Mouse (Mus musculus): Measurements from ENCODE around the gene Grn. TPM values are rescaled to one million over a fixed set of nuclear protein-coding genes. Genes with fewer than 3 reads are reported as not detected.

Gene Grn
- polyA plus RNA-seq, 1 experiment, result 79.1 TPM

DNA sequence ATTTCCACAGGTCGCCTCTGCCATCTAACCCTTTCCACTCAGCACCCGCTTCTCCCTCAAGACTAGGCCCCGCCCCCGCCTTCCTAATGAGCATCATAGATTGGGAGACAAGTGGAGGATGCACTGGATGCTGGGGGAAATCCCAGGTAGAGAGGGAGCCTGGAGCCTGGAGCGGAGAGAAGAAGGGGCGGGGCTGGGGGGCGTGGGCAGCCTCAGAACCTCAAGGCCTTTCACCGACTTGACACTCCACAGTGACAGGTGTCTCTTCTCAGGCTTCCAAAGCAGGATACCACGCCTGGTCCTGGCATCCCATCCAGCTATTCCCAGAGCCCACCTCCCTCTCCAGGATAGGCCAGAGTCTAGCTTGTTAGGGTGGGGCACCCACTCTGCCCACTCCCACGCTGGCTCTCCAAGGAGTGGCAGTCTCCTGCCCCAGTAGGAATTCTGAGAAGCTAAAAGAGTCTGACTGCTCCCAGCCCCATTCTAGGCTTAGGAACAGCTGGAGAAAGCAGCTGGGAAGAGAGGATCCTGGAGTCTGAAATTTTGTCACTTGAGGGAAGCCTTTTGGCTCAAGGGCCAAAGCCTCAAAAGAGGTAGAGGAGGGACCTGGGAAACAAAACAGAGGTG lies 15.3 kb downstream of the Grn start:
- Histone ChIP-seq H3K36me3 (ENCODE audit: control insufficient read depth, insufficient read depth) (no peaks in the 10 kb centered on the region), H3K79me3 (ENCODE audit: low read depth) (no peaks in the 10 kb centered on the region), H3K79me2 (ENCODE audit: control insufficient read depth, insufficient read depth) (no peaks in the 10 kb centered on the region), H3K4me3 (ENCODE audit: insufficient read depth, poor library complexity, severe bottlenecking) (no peak overlapping the region), H3ac (ENCODE audit: control insufficient read depth, insufficient read length, low read depth) (no peak overlapping the region), H3K27me3 (ENCODE audit: control insufficient read depth, insufficient read depth, insufficient read length) (peaks cover 22% of the 10 kb centered on the region)
- TF ChIP-seq USF1 (IDR thresholded peaks at IDR 0.05; ENCODE audit: low read depth), result no peak
- peak; percentile 25 for TF ChIP-seq MYOD1 (IDR thresholded peaks at IDR 0.05; ENCODE audit: control insufficient read depth, insufficient read length, low read depth)

DNA sequence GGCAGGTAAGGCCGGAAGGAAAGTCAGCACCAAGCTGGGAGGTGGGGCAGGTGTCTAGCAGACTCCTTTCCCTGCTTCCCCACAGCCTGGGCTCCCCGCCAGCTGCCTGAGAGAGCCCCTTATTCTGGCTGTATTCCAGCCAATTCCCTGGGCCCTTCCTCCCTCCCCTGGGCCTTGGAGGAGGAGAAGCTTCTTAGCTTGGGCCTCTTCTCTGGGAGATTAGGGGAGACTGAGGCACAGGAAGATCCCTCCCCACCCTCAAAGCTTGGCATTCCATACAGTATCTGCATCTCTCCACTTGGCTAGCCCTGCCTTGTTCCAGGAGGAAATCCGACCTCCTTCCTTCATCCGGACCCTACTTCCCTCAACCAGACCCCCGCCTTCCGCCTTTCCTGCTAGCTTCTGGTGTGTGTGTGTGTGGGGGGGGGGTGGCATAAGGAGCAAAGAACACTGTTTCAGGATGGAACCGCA lies 15.8 kb downstream of the Grn start:
- no peak overlapping the region for H3ac ChIP-seq (ENCODE audit: control insufficient read depth, insufficient read length, low read depth)
- TF ChIP-seq CTCF (IDR thresholded peaks at IDR 0.05; ENCODE audit: control insufficient read depth, insufficient read depth, insufficient read length) (no peak), FOSL1 (IDR thresholded peaks at IDR 0.05; ENCODE audit: insufficient read depth, low read length, poor library complexity, severe bottlenecking) (no peak), USF1 (IDR thresholded peaks at IDR 0.05; ENCODE audit: low read depth) (no peak), CEBPB (IDR thresholded peaks at IDR 0.05; ENCODE audit: low read depth) (no peak), MAX (IDR thresholded peaks at IDR 0.05) (no peak), MYOD1 (IDR thresholded peaks at IDR 0.05; ENCODE audit: control insufficient read depth, insufficient read length, low read depth) (no peak), MYOG (IDR thresholded peaks at IDR 0.05; ENCODE audit: control insufficient read depth, extremely low read depth, insufficient read length) (no peak)
- peaks cover 26% of the 10 kb centered on the region for H3K27me3 ChIP-seq (ENCODE audit: control insufficient read depth, insufficient read depth, insufficient read length)
- no peaks in the 10 kb centered on the region for H3K36me3 ChIP-seq (ENCODE audit: control insufficient read depth, insufficient read depth)
- H3K79me3 ChIP-seq (ENCODE audit: low read depth), result no peaks in the 10 kb centered on the region
- no peak overlapping the region for H3K4me3 ChIP-seq (ENCODE audit: insufficient read depth, poor library complexity, severe bottlenecking)
- no peaks in the 10 kb centered on the region for H3K79me2 ChIP-seq (ENCODE audit: control insufficient read depth, insufficient read depth)

GRCm38 (mm10) chr11:102446581-102447461 lies 16.7 kb downstream of the Grn start:
- H3K4me3 ChIP-seq (ENCODE audit: insufficient read depth, poor library complexity, severe bottlenecking), result peak overlapping the region; percentile 46
- H3ac ChIP-seq (ENCODE audit: control insufficient read depth, insufficient read length, low read depth), result peak overlapping the region; percentile 89
- H3K79me3 ChIP-seq (ENCODE audit: low read depth), result no peaks in the 10 kb centered on the region
- TF ChIP-seq MYOD1 (IDR thresholded peaks at IDR 0.05; ENCODE audit: control insufficient read depth, insufficient read length, low read depth), result peak; percentile 44
- no peak for TF ChIP-seq MAX (IDR thresholded peaks at IDR 0.05)
- H3K27me3 ChIP-seq (ENCODE audit: control insufficient read depth, insufficient read depth, insufficient read length), result peaks cover 26% of the 10 kb centered on the region
- H3K79me2 ChIP-seq (ENCODE audit: control insufficient read depth, insufficient read depth), result no peaks in the 10 kb centered on the region
- no peaks in the 10 kb centered on the region for H3K36me3 ChIP-seq (ENCODE audit: control insufficient read depth, insufficient read depth)

DNA sequence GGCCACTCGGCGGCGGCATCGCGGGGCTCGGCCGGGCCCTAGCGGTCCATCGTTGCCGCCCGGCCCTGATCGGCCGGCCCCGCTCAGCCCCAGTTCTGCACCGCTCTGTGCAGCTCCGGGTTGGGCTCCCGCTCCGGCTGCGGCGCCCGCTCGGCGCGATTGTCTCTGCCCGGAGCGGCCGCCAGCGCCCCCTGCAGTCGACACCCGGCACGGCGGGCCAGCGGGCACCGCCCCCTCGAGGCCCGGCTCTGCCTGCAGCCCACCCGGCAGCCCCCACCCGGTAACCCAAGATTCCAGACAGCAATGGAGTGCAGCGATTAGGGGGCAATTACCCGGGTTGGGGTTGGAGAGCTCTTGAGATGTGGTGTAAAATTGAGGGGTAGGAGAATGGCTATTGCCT lies 17.4 kb downstream of the Grn start, which contains the start of gene Fam171a2:
Gene Fam171a2, minus strand, starts transcription at position 186 of the 400 bp plus-strand sequence.
- Histone ChIP-seq H3K27me3 (ENCODE audit: control insufficient read depth, insufficient read depth, insufficient read length) (peaks cover 32% of the 10 kb centered on the region), H3K79me3 (ENCODE audit: low read depth) (no peaks in the 10 kb centered on the region)

GRCm38 (mm10) chr11:102448327-102448726 lies 18.2 kb downstream of the Grn start:
- Histone ChIP-seq H3K27me3 (ENCODE audit: control insufficient read depth, insufficient read depth, insufficient read length) (peaks cover 35% of the 10 kb centered on the region), H3ac (ENCODE audit: control insufficient read depth, insufficient read length, low read depth) (no peak overlapping the region), H3K4me3 (ENCODE audit: insufficient read depth, poor library complexity, severe bottlenecking) (no peak overlapping the region), H3K36me3 (ENCODE audit: control insufficient read depth, insufficient read depth) (no peaks in the 10 kb centered on the region), H3K79me2 (ENCODE audit: control insufficient read depth, insufficient read depth) (no peaks in the 10 kb centered on the region), H3K79me3 (ENCODE audit: low read depth) (no peaks in the 10 kb centered on the region)
- TF ChIP-seq USF1 (IDR thresholded peaks at IDR 0.05; ENCODE audit: low read depth) (no peak), FOSL1 (IDR thresholded peaks at IDR 0.05; ENCODE audit: insufficient read depth, low read length, poor library complexity, severe bottlenecking) (no peak), MYOG (IDR thresholded peaks at IDR 0.05; ENCODE audit: control insufficient read depth, extremely low read depth, insufficient read length) (no peak), CEBPB (IDR thresholded peaks at IDR 0.05; ENCODE audit: low read depth) (no peak), MAX (IDR thresholded peaks at IDR 0.05) (no peak), CTCF (IDR thresholded peaks at IDR 0.05; ENCODE audit: control insufficient read depth, insufficient read depth, insufficient read length) (no peak), MYOD1 (IDR thresholded peaks at IDR 0.05; ENCODE audit: control insufficient read depth, insufficient read length, low read depth) (no peak)

More for the DNA sequence above, 17.4 kb downstream of the Grn start, which contains the start of gene Fam171a2:
- Histone ChIP-seq H3K79me2 (ENCODE audit: control insufficient read depth, insufficient read depth) (no peaks in the 10 kb centered on the region), H3ac (ENCODE audit: control insufficient read depth, insufficient read length, low read depth) (peak within 1 kb of the TSS; percentile 89), H3K36me3 (ENCODE audit: control insufficient read depth, insufficient read depth) (no peaks in the 10 kb centered on the region), H3K4me3 (ENCODE audit: insufficient read depth, poor library complexity, severe bottlenecking) (peak within 1 kb of the TSS; percentile 46)
- no peak for TF ChIP-seq MAX (IDR thresholded peaks at IDR 0.05)
- no peak for TF ChIP-seq MYOG (IDR thresholded peaks at IDR 0.05; ENCODE audit: control insufficient read depth, extremely low read depth, insufficient read length)
- peak; percentile 97 for TF ChIP-seq CTCF (IDR thresholded peaks at IDR 0.05; ENCODE audit: control insufficient read depth, insufficient read depth, insufficient read length)
- no peak for TF ChIP-seq FOSL1 (IDR thresholded peaks at IDR 0.05; ENCODE audit: insufficient read depth, low read length, poor library complexity, severe bottlenecking)
- no peak for TF ChIP-seq CEBPB (IDR thresholded peaks at IDR 0.05; ENCODE audit: low read depth)

Measured in C2C12 (cell line).